Mouse (Mus musculus): Measurements from ENCODE around the gene Jpt1. TPM values are rescaled to one million over a fixed set of nuclear protein-coding genes. Genes with fewer than 3 reads are reported as not detected.

Gene Jpt1
- total RNA-seq, 1 experiment, result 205 TPM

DNA sequence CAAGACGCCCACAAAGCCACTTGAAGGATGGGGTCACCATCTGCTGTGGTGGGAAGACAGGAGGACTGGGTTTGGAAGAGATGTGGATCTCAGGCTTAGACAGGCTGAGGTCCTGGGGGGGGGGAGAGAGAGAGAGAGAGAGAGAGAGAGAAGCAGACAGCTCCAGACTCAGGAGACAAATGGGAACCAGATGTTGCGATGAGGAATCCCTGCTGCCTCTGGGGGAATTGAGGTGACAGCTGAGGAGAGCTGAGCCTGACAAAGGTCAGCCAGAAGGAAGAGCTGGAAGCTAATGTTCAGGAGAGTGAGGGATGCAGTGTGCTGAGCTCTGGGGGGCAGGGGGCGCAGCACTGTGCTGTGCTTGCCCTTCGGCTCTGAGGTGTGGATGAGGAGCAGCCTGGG lies 47.0 kb downstream of the Jpt1 start:
- TF ChIP-seq ZC3H11A (IDR thresholded peaks at IDR 0.05; ENCODE audit: borderline replicate concordance, low read depth, low read length) (no peak), MAFK (IDR thresholded peaks at IDR 0.05; ENCODE audit: insufficient read depth, low read depth, low read length) (no peak), HCFC1 (IDR thresholded peaks at IDR 0.05; ENCODE audit: borderline replicate concordance, insufficient read depth, low read length) (no peak), ZNF384 (IDR thresholded peaks at IDR 0.05; ENCODE audit: low read depth, low read length) (no peak), CHD2 (IDR thresholded peaks at IDR 0.05; ENCODE audit: low read depth, low read length) (no peak)
- Histone ChIP-seq H3K36me3 (ENCODE audit: control insufficient read depth, insufficient read depth, low read length, poor library complexity, severe bottlenecking) (no peaks in the 10 kb centered on the region), H3K4me3 (ENCODE audit: insufficient read depth in 1 of 2, low read depth in 1 of 2, low read length in 2 of 2, poor library complexity in 1 of 2, severe bottlenecking in 1 of 2) (no peak overlapping the region), H3K9me3 (ENCODE audit: control insufficient read depth, insufficient read depth, low read depth, low read length) (no peaks in the 10 kb centered on the region), H3K9ac (ENCODE audit: insufficient read depth, low read depth, low read length, poor library complexity, severe bottlenecking) (0 out of 2 replicates have a peak overlapping the region, but pooled peaks have one; percentile 3), H3K27ac (ENCODE audit: insufficient read depth, low read depth, low read length, poor library complexity, severe bottlenecking) (no peak overlapping the region), H3K4me1 (ENCODE audit: control insufficient read depth in 2 of 2, insufficient read depth in 2 of 2, low read length in 2 of 2, poor library complexity in 1 of 2) (peaks cover 7 to 31% of the 10 kb centered on the region in 2 experiments)
- no peak for DNase-seq (ENCODE audit: low read depth, low spot score)
- in situ Hi-C loops (cut with MboI; ENCODE audit: low sequenced_read_pairs in 2 of 2, unreplicated experiment in 2 of 2), result no loop called here

DNA sequence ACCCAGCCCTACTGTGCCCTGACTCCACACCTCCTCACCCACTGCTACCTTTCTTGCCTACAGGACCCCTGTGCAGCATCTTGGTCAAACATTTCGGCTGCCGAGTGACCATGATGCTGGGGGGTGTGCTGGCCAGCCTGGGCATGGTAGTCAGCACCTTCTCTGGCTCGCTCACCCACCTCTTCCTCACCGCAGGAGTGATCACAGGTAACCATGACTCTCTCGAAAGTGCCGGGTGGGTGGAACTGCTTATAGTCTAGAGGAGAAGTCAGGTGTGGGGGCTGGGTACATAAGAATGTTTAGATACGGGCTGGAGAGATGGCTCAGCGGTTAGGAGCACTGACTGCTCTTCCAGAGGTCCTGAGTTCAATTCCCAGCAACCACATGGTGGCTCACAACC lies 49.3 kb downstream of the Jpt1 start:
- no peak for DNase-seq (ENCODE audit: low read depth, low spot score)
- no peak overlapping the region for H3K4me3 ChIP-seq (ENCODE audit: insufficient read depth in 1 of 2, low read depth in 1 of 2, low read length in 2 of 2, poor library complexity in 1 of 2, severe bottlenecking in 1 of 2)
- H3K9me3 ChIP-seq (ENCODE audit: control insufficient read depth, insufficient read depth, low read depth, low read length), result no peaks in the 10 kb centered on the region
- H3K27ac ChIP-seq (ENCODE audit: insufficient read depth, low read depth, low read length, poor library complexity, severe bottlenecking), result no peak overlapping the region
- no peak overlapping the region for H3K9ac ChIP-seq (ENCODE audit: insufficient read depth, low read depth, low read length, poor library complexity, severe bottlenecking)
- TF ChIP-seq HCFC1 (IDR thresholded peaks at IDR 0.05; ENCODE audit: borderline replicate concordance, insufficient read depth, low read length) (no peak), ZNF384 (IDR thresholded peaks at IDR 0.05; ENCODE audit: low read depth, low read length) (no peak), MAFK (IDR thresholded peaks at IDR 0.05; ENCODE audit: insufficient read depth, low read depth, low read length) (no peak), ZC3H11A (IDR thresholded peaks at IDR 0.05; ENCODE audit: borderline replicate concordance, low read depth, low read length) (no peak), CHD2 (IDR thresholded peaks at IDR 0.05; ENCODE audit: low read depth, low read length) (no peak)
- no peaks in the 10 kb centered on the region for H3K36me3 ChIP-seq (ENCODE audit: control insufficient read depth, insufficient read depth, low read length, poor library complexity, severe bottlenecking)
- peaks cover 7 to 33% of the 10 kb centered on the region in 2 experiments for H3K4me1 ChIP-seq (ENCODE audit: control insufficient read depth in 2 of 2, insufficient read depth in 2 of 2, low read length in 2 of 2, poor library complexity in 1 of 2)
- in situ Hi-C loops (cut with MboI; ENCODE audit: low sequenced_read_pairs in 2 of 2, unreplicated experiment in 2 of 2), result no loop called here

DNA sequence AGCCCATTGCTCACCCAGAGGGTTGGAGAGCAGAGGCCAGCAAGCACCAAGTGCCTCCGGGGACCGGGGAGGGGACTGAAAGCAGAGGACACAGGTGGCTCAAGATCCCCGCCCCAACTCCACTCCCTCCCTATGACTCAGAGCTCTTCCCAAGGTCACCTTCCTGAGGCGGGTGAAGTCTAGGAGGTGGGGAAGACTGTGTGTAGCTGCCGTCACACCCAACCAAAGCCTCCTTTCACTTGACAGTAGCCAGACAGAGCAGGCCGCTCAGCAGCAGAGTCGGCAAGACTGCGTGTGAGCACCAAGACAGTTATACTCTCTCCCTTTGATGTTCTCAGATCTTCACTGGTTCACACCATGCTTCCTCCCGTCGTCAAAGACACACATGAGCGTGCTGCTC lies 50.8 kb downstream of the Jpt1 start:
- no peak overlapping the region for H3K4me3 ChIP-seq (ENCODE audit: insufficient read depth in 1 of 2, low read depth in 1 of 2, low read length in 2 of 2, poor library complexity in 1 of 2, severe bottlenecking in 1 of 2)
- TF ChIP-seq CHD2 (IDR thresholded peaks at IDR 0.05; ENCODE audit: low read depth, low read length) (no peak), ZNF384 (IDR thresholded peaks at IDR 0.05; ENCODE audit: low read depth, low read length) (no peak), ZC3H11A (IDR thresholded peaks at IDR 0.05; ENCODE audit: borderline replicate concordance, low read depth, low read length) (no peak), MAFK (IDR thresholded peaks at IDR 0.05; ENCODE audit: insufficient read depth, low read depth, low read length) (no peak), HCFC1 (IDR thresholded peaks at IDR 0.05; ENCODE audit: borderline replicate concordance, insufficient read depth, low read length) (no peak)
- H3K27ac ChIP-seq (ENCODE audit: insufficient read depth, low read depth, low read length, poor library complexity, severe bottlenecking), result no peak overlapping the region
- H3K4me1 ChIP-seq (ENCODE audit: control insufficient read depth in 2 of 2, insufficient read depth in 2 of 2, low read length in 2 of 2, poor library complexity in 1 of 2), result peaks cover 7 to 29% of the 10 kb centered on the region in 2 experiments
- H3K9me3 ChIP-seq (ENCODE audit: control insufficient read depth, insufficient read depth, low read depth, low read length), result no peaks in the 10 kb centered on the region
- in situ Hi-C loops (cut with MboI; ENCODE audit: low sequenced_read_pairs in 2 of 2, unreplicated experiment in 2 of 2), result no loop called here
- no peak overlapping the region for H3K9ac ChIP-seq (ENCODE audit: insufficient read depth, low read depth, low read length, poor library complexity, severe bottlenecking)
- H3K36me3 ChIP-seq (ENCODE audit: control insufficient read depth, insufficient read depth, low read length, poor library complexity, severe bottlenecking), result no peaks in the 10 kb centered on the region
- DNase-seq (ENCODE audit: low read depth, low spot score), result no peak

DNA sequence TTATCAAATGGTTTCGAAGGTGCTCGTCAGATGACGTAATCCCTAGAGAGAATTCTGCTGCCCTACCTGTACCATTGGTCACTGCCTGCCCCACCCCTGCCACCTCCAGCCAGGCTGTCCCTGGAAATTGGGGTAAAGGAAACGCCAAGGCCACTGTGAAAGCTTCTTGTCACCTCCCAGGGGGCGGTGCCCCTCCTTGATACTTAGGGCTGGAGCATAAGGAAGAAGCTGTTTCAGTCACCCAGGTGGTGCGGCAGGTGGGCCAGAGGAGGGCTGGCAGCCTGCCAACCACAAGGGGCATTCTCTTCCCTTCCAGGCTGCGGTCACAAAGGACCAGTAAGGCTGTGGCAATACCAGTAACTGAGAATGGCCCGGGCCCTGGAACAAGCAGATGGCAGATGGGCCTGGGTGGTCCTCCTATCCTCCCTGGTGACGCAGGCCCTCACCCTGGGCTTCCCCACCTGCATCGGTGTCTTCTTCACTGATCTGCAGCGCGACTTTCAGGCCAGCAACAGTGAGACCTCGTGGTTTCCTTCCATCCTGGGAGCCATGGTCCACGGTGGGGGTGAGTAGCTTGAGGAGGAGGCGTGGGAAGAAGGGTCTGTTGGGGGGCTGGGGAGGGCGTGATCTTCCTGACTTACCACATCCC lies 51.8 kb downstream of the Jpt1 start, which contains the start of gene Slc16a5:
Slc16a5 (plus strand) TSS at position 232 of the 649 bp plus-strand sequence.
- no peak within 1 kb of the TSS for H3K27ac ChIP-seq (ENCODE audit: insufficient read depth, low read depth, low read length, poor library complexity, severe bottlenecking)
- H3K4me3 ChIP-seq (ENCODE audit: insufficient read depth in 1 of 2, low read depth in 1 of 2, low read length in 2 of 2, poor library complexity in 1 of 2, severe bottlenecking in 1 of 2), result no peak within 1 kb of the TSS

More for the DNA sequence above, 51.8 kb downstream of the Jpt1 start, which contains the start of gene Slc16a5:
- no peak within 1 kb of the TSS for H3K9ac ChIP-seq (ENCODE audit: insufficient read depth, low read depth, low read length, poor library complexity, severe bottlenecking)
- H3K36me3 ChIP-seq (ENCODE audit: control insufficient read depth, insufficient read depth, low read length, poor library complexity, severe bottlenecking), result no peaks in the 10 kb centered on the region
- H3K4me1 ChIP-seq (ENCODE audit: control insufficient read depth in 2 of 2, insufficient read depth in 2 of 2, low read length in 2 of 2, poor library complexity in 1 of 2), result peaks cover 7 to 29% of the 10 kb centered on the region in 2 experiments
- in situ Hi-C loops (cut with MboI; ENCODE audit: low sequenced_read_pairs in 2 of 2, unreplicated experiment in 2 of 2), result no loop called here
- no peaks in the 10 kb centered on the region for H3K9me3 ChIP-seq (ENCODE audit: control insufficient read depth, insufficient read depth, low read depth, low read length)
- TF ChIP-seq CHD2 (IDR thresholded peaks at IDR 0.05; ENCODE audit: low read depth, low read length) (no peak), HCFC1 (IDR thresholded peaks at IDR 0.05; ENCODE audit: borderline replicate concordance, insufficient read depth, low read length) (no peak), ZC3H11A (IDR thresholded peaks at IDR 0.05; ENCODE audit: borderline replicate concordance, low read depth, low read length) (no peak), MAFK (IDR thresholded peaks at IDR 0.05; ENCODE audit: insufficient read depth, low read depth, low read length) (no peak), ZNF384 (IDR thresholded peaks at IDR 0.05; ENCODE audit: low read depth, low read length) (no peak)
- DNase-seq (ENCODE audit: low read depth, low spot score), result no peak
